Mouse (Mus musculus) liver, adult 2 months (tissue): Measurements from ENCODE around the gene Nr0b2. TPM values are rescaled to one million over a fixed set of nuclear protein-coding genes. Genes with fewer than 3 reads are reported as not detected.

Experiments used
- DNase-seq: peaks from one replicate; pipeline ENCODE4 v3.0.0-alpha.2; 2011; ENCODE audit warnings: low read depth, low spot score; ENCODE audit errors: extremely low read depth
- H3K27ac ChIP-seq: fragments of 200-500 bp; replicated peaks from 2 replicates; pipeline ENCODE4 v1.5.1; 2012; ENCODE audit warnings: low read depth, mild to moderate bottlenecking, control low read depth, inconsistent platforms, low read length; ENCODE audit not compliant: insufficient read depth
- H3K27me3 ChIP-seq: fragments of 200-500 bp; 2 replicates; pipeline ENCODE4 v1.6.1; 2012; ENCODE audit warnings: mild to moderate bottlenecking, moderate library complexity, low read length, inconsistent platforms; ENCODE audit not compliant: control insufficient read depth, insufficient read depth
- H3K36me3 ChIP-seq: fragments of 200-500 bp; 2 replicates; pipeline ENCODE4 v1.6.1; 2012; ENCODE audit warnings: low read length, inconsistent platforms; ENCODE audit not compliant: control insufficient read depth, insufficient read depth
- H3K4me1 ChIP-seq: fragments of 200-500 bp; 2 replicates; pipeline ENCODE4 v1.6.1; 2011; ENCODE audit warnings: low read length; ENCODE audit not compliant: control insufficient read depth, insufficient read depth
- H3K4me3 ChIP-seq: fragments of 200-500 bp; 2 replicates; pipeline ENCODE4 v1.5.1; 2011; ENCODE audit warnings: low read depth, mild to moderate bottlenecking, control low read depth, low read length, moderate library complexity; ENCODE audit not compliant: insufficient read depth
- H3K79me2 ChIP-seq: fragments of 200-500 bp; 2 replicates; pipeline ENCODE4 v1.6.1; 2012; ENCODE audit warnings: inconsistent platforms, mild to moderate bottlenecking, low read length, moderate library complexity; ENCODE audit not compliant: control insufficient read depth, insufficient read depth
- H3K9ac ChIP-seq: fragments of 200-500 bp; 2 replicates; pipeline ENCODE4 v1.6.1; 2012; ENCODE audit warnings: low read depth, mild to moderate bottlenecking, control low read depth, inconsistent platforms, low read length
- CTCF ChIP-seq: fragments of 200-500 bp; IDR thresholded peaks from 2 replicates; pipeline ENCODE4 v1.5.1; 2011; ENCODE audit warnings: low read depth, low read length, control low read depth
- POLR2A ChIP-seq: fragments of 200-500 bp; IDR thresholded peaks from 2 replicates; pipeline ENCODE4 v1.6.1; 2011; ENCODE audit warnings: low read length, control low read depth; ENCODE audit not compliant: insufficient read depth; ENCODE audit errors: extremely low read depth
- WGBS: fragments of 180-500 bp; shearing (Covaris S2); methylation state at CpG from one replicate; pipeline ENCODE4 v1.1.7; 2018; 5-methylcytosine and 5-hydroxymethylcytosine counted together
- polyA plus RNA-seq: library from polyadenylated mRNA; depleted of rRNA; stranded (reverse); fragments of >200 nt; gene quantifications from 2 replicates; pipeline ENCODE4 v1.2.3, GENCODE M21; 2012
- total RNA-seq: library from RNA; depleted of rRNA; stranded (reverse); fragments of >200 nt; gene quantifications from 2 replicates; pipeline ENCODE4 v1.2.3, GENCODE M21; 2014

The Nr0b2 gene
- total and polyA plus RNA-seq, 2 experiments, result 25.7 to 300 TPM

DNA sequence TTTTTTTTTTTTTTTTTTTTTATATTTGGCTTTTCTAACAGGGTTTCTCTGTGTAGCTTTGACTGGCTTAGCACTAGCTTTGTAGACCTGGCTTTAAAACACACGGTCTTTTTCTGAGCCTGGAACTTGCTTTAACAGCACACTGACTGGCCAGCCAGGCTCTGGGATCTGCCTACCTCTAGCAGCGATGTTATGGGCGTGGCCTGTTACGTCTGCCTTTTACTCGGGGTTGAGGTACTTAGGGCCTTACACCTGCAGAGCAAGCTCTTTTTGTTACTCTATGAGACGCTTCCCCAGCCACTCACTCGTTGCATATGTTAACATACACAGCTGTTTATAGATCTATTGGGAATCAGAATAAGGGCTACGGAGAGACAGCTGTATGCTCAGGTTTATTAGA is 14.1 kb downstream of the Nr0b2 start:
- H3K27me3 ChIP-seq, result no peaks in the 10 kb centered on the region
- H3K4me1 ChIP-seq, result peaks cover 19% of the 10 kb centered on the region
- TF ChIP-seq POLR2A (no peak), CTCF (no peak)
- WGBS, result 47% methylated on average over 8 of the region's 8 CpGs
- H3K9ac ChIP-seq, result no peak overlapping the region
- no peaks in the 10 kb centered on the region for H3K79me2 ChIP-seq
- peak; percentile 66 for DNase-seq
- no peak overlapping the region for H3K4me3 ChIP-seq
- H3K36me3 ChIP-seq, result no peaks in the 10 kb centered on the region
- H3K27ac ChIP-seq, result no peak overlapping the region

GRCm38 (mm10) chr4:133569291-133570065 is 16.3 kb downstream of the Nr0b2 start:
- peak; percentile 99 for DNase-seq
- Histone ChIP-seq H3K27me3 (no peaks in the 10 kb centered on the region), H3K9ac (peak overlapping the region; percentile 59), H3K27ac (peak overlapping the region; percentile 94), H3K4me3 (no peak overlapping the region), H3K36me3 (no peaks in the 10 kb centered on the region), H3K79me2 (no peaks in the 10 kb centered on the region), H3K4me1 (peaks cover 8% of the 10 kb centered on the region; the same call in 1 of the 2 replicates)
- TF ChIP-seq POLR2A (no peak), CTCF (no peak)
- WGBS, result 20% methylated on average over 10 of the region's 10 CpGs

DNA sequence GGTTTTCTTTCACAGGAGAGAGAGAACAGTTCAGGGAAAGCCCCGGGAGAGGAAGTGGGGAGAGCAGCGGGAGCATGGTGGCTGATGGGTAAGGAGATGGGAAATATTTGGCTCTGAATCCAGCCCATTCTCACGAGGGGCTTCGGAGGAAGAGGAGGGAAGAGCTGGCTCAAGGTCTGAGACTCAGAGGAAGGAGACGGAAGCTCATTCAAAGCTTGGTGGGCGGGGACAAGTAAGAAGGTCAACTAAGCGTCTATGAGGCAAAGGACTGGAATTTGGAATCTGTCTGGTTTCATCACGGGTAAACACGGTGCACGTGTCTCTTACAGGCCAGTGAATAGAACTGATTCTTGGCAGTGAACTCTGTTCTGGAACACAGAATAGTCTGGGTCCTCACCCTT is 16.9 kb downstream of the Nr0b2 start:
- TF ChIP-seq POLR2A, result no peak
- 6% methylated on average over 10 of the region's 10 CpGs for WGBS
- DNase-seq, result peak; percentile 100
- no peaks in the 10 kb centered on the region for H3K36me3 ChIP-seq
- no peaks in the 10 kb centered on the region for H3K27me3 ChIP-seq
- H3K79me2 ChIP-seq, result peaks cover 4% of the 10 kb centered on the region; the same call in 1 of the 2 replicates
- H3K4me3 ChIP-seq, result no peak overlapping the region; the same call in 1 of the 2 replicates
- H3K9ac ChIP-seq, result peak overlapping the region; percentile 59
- H3K4me1 ChIP-seq, result peaks cover 9% of the 10 kb centered on the region; the same call in 1 of the 2 replicates
- peak overlapping the region; percentile 94 for H3K27ac ChIP-seq

DNA sequence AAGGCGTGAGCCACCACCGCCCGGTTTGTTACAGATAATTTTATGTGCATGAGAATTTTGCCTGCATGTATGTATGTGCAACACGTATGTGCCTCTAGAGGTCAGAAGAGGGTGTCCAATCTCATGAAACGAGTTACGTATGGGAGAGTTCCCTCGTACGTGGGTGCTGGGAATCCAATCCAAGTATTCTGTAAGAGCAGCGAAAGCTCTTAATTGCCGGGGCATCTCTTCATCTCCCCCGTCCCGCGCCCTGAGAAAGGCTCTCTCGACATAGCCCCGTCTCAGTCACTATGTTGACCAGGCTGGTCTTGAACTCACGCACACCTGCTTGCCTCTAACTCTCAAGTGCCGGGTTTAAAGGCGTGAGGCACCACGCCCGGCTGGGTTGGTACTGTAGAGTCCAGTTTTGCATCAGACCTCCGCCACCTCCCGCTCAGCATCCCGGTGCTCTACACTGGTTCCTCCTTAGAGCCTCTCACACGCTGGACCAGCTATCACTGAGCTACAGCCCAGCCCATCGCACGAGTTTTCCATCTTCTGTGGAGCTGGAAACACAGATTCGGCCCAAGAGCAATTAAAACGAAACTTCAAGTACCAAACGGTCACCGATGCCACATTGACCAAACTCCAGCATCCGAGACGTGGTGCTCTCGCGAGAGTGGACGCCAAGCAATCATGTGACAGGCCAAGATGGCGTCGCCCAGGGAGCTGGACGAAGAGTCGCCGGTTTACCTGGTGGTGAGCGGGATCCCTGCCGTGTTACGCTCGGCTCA is 21.1 kb downstream of the Nr0b2 start, which contains the start of gene Gpatch3:
TSS of gene Gpatch3 (plus strand) at position 676 of the 773 bp plus-strand sequence.
- WGBS, result 5% methylated on average over 44 of the region's 44 CpGs

DNA sequence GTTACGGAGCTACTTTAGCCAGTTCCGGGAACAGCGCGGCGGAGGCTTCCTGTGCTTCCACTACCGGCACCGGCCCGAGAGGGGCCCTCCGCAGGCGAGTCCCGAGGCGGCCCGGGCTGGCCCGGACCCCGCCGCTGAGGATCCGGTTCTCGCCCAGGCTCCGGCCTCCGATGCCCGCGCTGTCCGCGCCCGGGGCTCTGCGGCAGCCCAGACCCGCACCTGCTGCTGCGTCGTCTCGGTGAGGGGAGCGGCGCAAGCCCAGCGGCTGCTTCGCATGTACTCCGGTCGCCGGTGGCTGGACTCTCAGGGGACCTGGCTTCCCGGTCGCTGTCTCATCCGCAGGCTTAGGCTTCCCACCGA is 21.6 kb downstream of the Nr0b2 start:
- Histone ChIP-seq H3K79me2 (peaks cover 7% of the 10 kb centered on the region; the same call in 1 of the 2 replicates), H3K27ac (0 out of 2 replicates have a peak overlapping the region, but pooled peaks have one; percentile 19), H3K27me3 (no peaks in the 10 kb centered on the region), H3K9ac (peak overlapping the region; percentile 75), H3K4me3 (peak overlapping the region; percentile 79), H3K4me1 (peaks cover 8% of the 10 kb centered on the region), H3K36me3 (no peaks in the 10 kb centered on the region; the same call in 1 of the 2 replicates)
- no peak for DNase-seq
- TF ChIP-seq POLR2A, result no peak
- TF ChIP-seq CTCF, result no peak
- WGBS, result under 1% methylated on average over 41 of the region's 41 CpGs

More for the DNA sequence above, 21.1 kb downstream of the Nr0b2 start, which contains the start of gene Gpatch3:
- Histone ChIP-seq H3K9ac (peak within 1 kb of the TSS; percentile 75), H3K27ac (peak within 1 kb of the TSS; percentile 48), H3K36me3 (no peaks in the 10 kb centered on the region; the same call in 1 of the 2 replicates), H3K27me3 (no peaks in the 10 kb centered on the region), H3K4me1 (peaks cover 9% of the 10 kb centered on the region), H3K79me2 (peaks cover 7% of the 10 kb centered on the region; the same call in 1 of the 2 replicates), H3K4me3 (peak within 1 kb of the TSS; percentile 79)
- DNase-seq, result peak; percentile 88
- TF ChIP-seq POLR2A (no peak; the same call in 1 of the 2 replicates), CTCF (peak; percentile 2; the same call in 1 of the 2 replicates)
